Mouse (Mus musculus) cortical plate, adult 2 months (tissue): ENCODE results near the gene Tmem141.

Experiments
- CTCF ChIP-seq: fragments of 200-500 bp; IDR thresholded peaks from 2 replicates; pipeline ENCODE4 v1.5.1; 2011; ENCODE audit warnings: mild to moderate bottlenecking, control low read depth, low read length; ENCODE audit not compliant: insufficient read depth; ENCODE audit errors: extremely low read depth
- POLR2A ChIP-seq: fragments of 200-500 bp; IDR thresholded peaks from 2 replicates; pipeline ENCODE4 v1.6.1; 2011; ENCODE audit warnings: mild to moderate bottlenecking, low read length, control low read depth; ENCODE audit not compliant: insufficient read depth; ENCODE audit errors: extremely low read depth

GRCm38 (mm10) chr2:25582466-25583119 is 39.2 kb downstream of the Tmem141 start:
- TF ChIP-seq CTCF (no peak), POLR2A (peak; percentile 49; the same call in 1 of the 2 replicates)
